Mouse (Mus musculus) small intestine, adult 2 months (tissue): ENCODE data around the gene Bmp2. TPM values are rescaled to one million over a fixed set of nuclear protein-coding genes. Genes with fewer than 3 reads are reported as not detected.

Experiments
- H3K27ac ChIP-seq: fragments of 200-500 bp; 2 replicates; pipeline ENCODE4 v1.5.1; 2012; ENCODE audit warnings: low read depth, low read length, control low read depth, inconsistent platforms; ENCODE audit not compliant: insufficient read depth
- H3K27me3 ChIP-seq: fragments of 200-500 bp; 2 replicates; pipeline ENCODE4 v1.6.1; 2012; ENCODE audit warnings: mild to moderate bottlenecking, moderate library complexity, low read length, inconsistent platforms; ENCODE audit not compliant: control insufficient read depth, insufficient read depth
- H3K36me3 ChIP-seq: fragments of 200-500 bp; 2 replicates; pipeline ENCODE4 v1.6.1; 2012; ENCODE audit warnings: mild to moderate bottlenecking, low read length, control low read depth, inconsistent platforms; ENCODE audit not compliant: control insufficient read depth, insufficient read depth
- H3K4me1 ChIP-seq: fragments of 200-500 bp; 2 replicates; pipeline ENCODE4 v1.6.1; 2012; ENCODE audit warnings: low read length, inconsistent platforms, mixed read lengths; ENCODE audit not compliant: control insufficient read depth, insufficient read depth, insufficient read length
- H3K4me3 ChIP-seq: fragments of 200-500 bp; 2 replicates; pipeline ENCODE4 v1.5.1; 2012; ENCODE audit warnings: low read depth, mild to moderate bottlenecking, control low read depth, inconsistent platforms, low read length, moderate library complexity
- CTCF ChIP-seq: fragments of 200-500 bp; IDR thresholded peaks from 2 replicates; pipeline ENCODE4 v1.5.1; 2012; ENCODE audit warnings: low read depth, mild to moderate bottlenecking, control low read depth, inconsistent platforms, low read length, moderate library complexity, mixed read lengths; ENCODE audit not compliant: insufficient replicate concordance, insufficient read length; ENCODE audit errors: extremely low read depth
- POLR2A ChIP-seq: fragments of 200-500 bp; IDR thresholded peaks from 2 replicates; pipeline ENCODE4 v1.6.1; 2012; ENCODE audit warnings: low read depth, mild to moderate bottlenecking, control low read depth, inconsistent platforms, low read length, moderate library complexity
- WGBS: fragments of 180-500 bp; shearing (Covaris S2); methylation state at CpG from one replicate; pipeline ENCODE4 v1.1.7; 2018; 5-methylcytosine and 5-hydroxymethylcytosine counted together
- polyA plus RNA-seq: library from polyadenylated mRNA; depleted of rRNA; stranded (reverse); fragments of >200 nt; gene quantifications from 2 replicates; pipeline ENCODE4 v1.2.3, GENCODE M21; 2012

Bmp2 gene
- polyA plus RNA-seq, 1 experiment = 27.9 TPM

- Histone ChIP-seq H3K4me1 (peaks cover 13% of the 10 kb centered on the region; the same call in 1 of the 2 replicates), H3K27me3 (no peaks in the 10 kb centered on the region), H3K27ac (no peak overlapping the region), H3K36me3 (no peaks in the 10 kb centered on the region), H3K4me3 (no peak overlapping the region)
- TF ChIP-seq CTCF = no peak
- TF ChIP-seq POLR2A = no peak
- WGBS = 29% methylated on average over 2 of the region's 2 CpGs
These were observed 34.1 kb upstream of the Bmp2 start for GRCm38 (mm10) chr2:133517867-133518266.

- no peak for TF ChIP-seq CTCF
- TF ChIP-seq POLR2A = no peak
- Histone ChIP-seq H3K27me3 (no peaks in the 10 kb centered on the region), H3K36me3 (no peaks in the 10 kb centered on the region), H3K27ac (no peak overlapping the region), H3K4me1 (peaks cover 13% of the 10 kb centered on the region; the same call in 1 of the 2 replicates), H3K4me3 (no peak overlapping the region)
- WGBS = 79% methylated on average over 5 of the region's 5 CpGs
These were observed 30.8 kb upstream of the Bmp2 start for GRCm38 (mm10) chr2:133521193-133521592.

- Histone ChIP-seq H3K4me3 (no peak overlapping the region), H3K27me3 (no peaks in the 10 kb centered on the region), H3K4me1 (peaks cover 8% of the 10 kb centered on the region; the same call in 1 of the 2 replicates), H3K36me3 (no peaks in the 10 kb centered on the region), H3K27ac (no peak overlapping the region)
- whole genome bisulfite sequencing = 87% methylated on average over 2 of the region's 2 CpGs
- no peak for TF ChIP-seq POLR2A
- no peak for TF ChIP-seq CTCF
These were observed 29.8 kb upstream of the Bmp2 start for GRCm38 (mm10) chr2:133522121-133522520.

- no peaks in the 10 kb centered on the region for H3K36me3 ChIP-seq
- H3K27ac ChIP-seq = no peak overlapping the region
- no peaks in the 10 kb centered on the region for H3K4me1 ChIP-seq
- 71% methylated on average over 4 of the region's 4 CpGs for WGBS
- no peaks in the 10 kb centered on the region for H3K27me3 ChIP-seq
- no peak overlapping the region for H3K4me3 ChIP-seq
- TF ChIP-seq POLR2A = no peak
These were observed 26.3 kb upstream of the Bmp2 start for GRCm38 (mm10) chr2:133525621-133526181.

GRCm38 (mm10) chr2:133529396-133529795 lies 22.6 kb upstream of the Bmp2 start:
- WGBS = 95% methylated on average over 9 of the region's 9 CpGs
- H3K27ac ChIP-seq = no peak overlapping the region
- no peaks in the 10 kb centered on the region for H3K36me3 ChIP-seq
- no peaks in the 10 kb centered on the region for H3K27me3 ChIP-seq
- TF ChIP-seq POLR2A (no peak), CTCF (no peak)
- no peak overlapping the region for H3K4me3 ChIP-seq
- H3K4me1 ChIP-seq = no peaks in the 10 kb centered on the region

GRCm38 (mm10) chr2:133533073-133533472 lies 18.9 kb upstream of the Bmp2 start:
- 72% methylated on average over 3 of the region's 3 CpGs for WGBS
- no peaks in the 10 kb centered on the region for H3K36me3 ChIP-seq
- no peak overlapping the region for H3K27ac ChIP-seq
- TF ChIP-seq POLR2A (no peak), CTCF (no peak)
- no peaks in the 10 kb centered on the region for H3K4me1 ChIP-seq
- no peaks in the 10 kb centered on the region for H3K27me3 ChIP-seq
- H3K4me3 ChIP-seq = no peak overlapping the region

GRCm38 (mm10) chr2:133535481-133535880 lies 16.5 kb upstream of the Bmp2 start:
- Histone ChIP-seq H3K4me3 (no peak overlapping the region), H3K36me3 (no peaks in the 10 kb centered on the region), H3K27me3 (no peaks in the 10 kb centered on the region), H3K4me1 (no peaks in the 10 kb centered on the region), H3K27ac (no peak overlapping the region)
- TF ChIP-seq POLR2A = no peak
- TF ChIP-seq CTCF = no peak
- WGBS = 86% methylated on average over 9 of the region's 9 CpGs
